8 mouse cellular contexts compared by ENCODE assay signal in the genomic region with DNA sequence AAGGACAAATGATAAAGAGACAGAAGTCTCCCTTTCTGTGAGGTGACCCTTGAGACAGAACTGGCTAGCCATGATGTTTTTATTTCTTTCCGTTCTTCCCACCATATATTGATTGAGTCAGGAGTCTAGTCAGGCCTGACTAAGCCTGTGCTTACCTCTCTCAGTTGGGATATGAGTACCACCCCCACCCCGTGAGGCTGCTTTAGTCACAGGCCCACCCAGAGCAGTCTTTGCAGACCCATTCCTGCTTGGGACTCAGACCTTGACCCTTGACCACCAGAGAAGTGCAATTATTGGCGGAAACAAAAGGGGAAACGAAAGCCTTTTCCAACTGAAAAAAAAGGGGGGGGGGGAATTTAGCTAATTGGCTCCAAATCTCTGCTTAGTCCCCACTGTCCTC. TPM values are rescaled to one million over a fixed set of nuclear protein-coding genes. Genes with fewer than 3 reads are reported as not detected.
DNase-seq lines count a peak whose midpoint lies in the region; ATAC-seq and TF ChIP-seq lines count a peak whose summit lies in the region.
"Had no signal": no experiment of that assay in that cellular context is flagged by ENCODE, and none has a peak within 500 bp of the region (broad histone marks: within the 10 kb centered on the region; RNA-seq: fewer than 3 reads in every experiment).

No protein-coding gene starts in this region.

- H3K9me3 ChIP-seq in embryonic facial prominence, embryonic 14.5 days (ENCODE audit: control insufficient read depth, low read length) = no peaks in the 10 kb centered on the region
- no peaks in the 10 kb centered on the region for H3K9me3 ChIP-seq in intestine, embryonic 16.5 days (ENCODE audit: control insufficient read depth, low read length)

- H3K9ac ChIP-seq in embryonic facial prominence, embryonic 14.5 days (ENCODE audit: low read depth, low read length) = no peak overlapping the region
- H3K9ac ChIP-seq in intestine, embryonic 16.5 days (ENCODE audit: low read depth, low read length) = no peak overlapping the region

- H3K36me3 ChIP-seq in embryonic facial prominence, embryonic 14.5 days (ENCODE audit: control insufficient read depth, insufficient read depth, low read length) = no peaks in the 10 kb centered on the region
- H3K36me3 ChIP-seq in intestine, embryonic 16.5 days (ENCODE audit: control insufficient read depth, insufficient read depth, low read length) = no peaks in the 10 kb centered on the region

- DNase-seq in layer of hippocampus, postnatal 10 days (ENCODE audit: low spot score in 2 of 2) = peak; percentile 16 to 26
- no peak for DNase-seq in layer of hippocampus, adult 11-12 months (ENCODE audit: low spot score)
- no peak for DNase-seq in embryonic facial prominence, embryonic 14.5 days (ENCODE audit: low spot score)
- no peak for DNase-seq in kidney, adult 8-10 months
- no peak for DNase-seq in adipocyte (ENCODE audit: low spot score)

- no peak for ATAC-seq in embryonic facial prominence, embryonic 14.5 days (ENCODE audit: low read depth)
- no peak for ATAC-seq in intestine, embryonic 16.5 days
- ATAC-seq: Patski had no signal

- no peak for TF ChIP-seq POLR2A in olfactory bulb, adult 2 months (IDR thresholded peaks at IDR 0.05; ENCODE audit: insufficient read depth, low read depth, low read length)

- peak overlapping the region; percentile 34 for H3K4me3 ChIP-seq in embryonic facial prominence, embryonic 14.5 days (ENCODE audit: low read depth, low read length)
- H3K4me3 ChIP-seq in intestine, embryonic 16.5 days (ENCODE audit: low read length) = no peak overlapping the region; the same call in 1 of the 2 replicates
- peak overlapping the region; percentile 57 for H3K4me3 ChIP-seq in olfactory bulb, adult 2 months (ENCODE audit: insufficient read depth, low read depth, low read length)

- peak overlapping the region; percentile 53 for H3K4me2 ChIP-seq in embryonic facial prominence, embryonic 14.5 days (ENCODE audit: low read depth, low read length)
- H3K4me2 ChIP-seq in intestine, embryonic 16.5 days (ENCODE audit: low read depth, low read length) = peak overlapping the region; percentile 52

- 0 out of 2 replicates have a peak, but pooled peaks cover 8% of the 10 kb centered on the region for H3K4me1 ChIP-seq in embryonic facial prominence, embryonic 14.5 days (ENCODE audit: control insufficient read depth, insufficient read depth, low read length)
- peaks cover 27% of the 10 kb centered on the region for H3K4me1 ChIP-seq in intestine, embryonic 16.5 days (ENCODE audit: control insufficient read depth, insufficient read depth, low read length)
- peaks cover 28% of the 10 kb centered on the region for H3K4me1 ChIP-seq in olfactory bulb, adult 2 months (ENCODE audit: control insufficient read depth, insufficient read depth, low read length)

- H3K27ac ChIP-seq in embryonic facial prominence, embryonic 14.5 days (replicated peaks; ENCODE audit: low read depth, low read length) = no peak overlapping the region
- no peak overlapping the region for H3K27ac ChIP-seq in intestine, embryonic 16.5 days (ENCODE audit: low read length)
- 0 out of 2 replicates have a peak overlapping the region, but pooled peaks have one; percentile 12 for H3K27ac ChIP-seq in olfactory bulb, adult 2 months (ENCODE audit: insufficient read depth, low read depth, low read length)

- WGBS in embryonic facial prominence, embryonic 14.5 days = 8% methylated on average over 4 of the region's 4 CpGs
- 7% methylated on average over 4 of the region's 4 CpGs for WGBS in intestine, embryonic 16.5 days
- WGBS in olfactory bulb, adult 2 months = 12% methylated on average over 4 of the region's 4 CpGs

- no peak for TF ChIP-seq CTCF in olfactory bulb, adult 2 months (IDR thresholded peaks at IDR 0.05; ENCODE audit: insufficient read depth, low read depth, low read length)

- peaks cover 80% of the 10 kb centered on the region for H3K27me3 ChIP-seq in embryonic facial prominence, embryonic 14.5 days (replicated peaks; ENCODE audit: control insufficient read depth, insufficient read depth, low read length)
- peaks cover 65% of the 10 kb centered on the region for H3K27me3 ChIP-seq in intestine, embryonic 16.5 days (replicated peaks; ENCODE audit: control insufficient read depth, insufficient read depth, low read length)

RNA-seq across cellular contexts. Expression of a gene that starts 2.9 kb away (rescaled TPM):
- 100 to 1,000 TPM; 286 to 311 TPM for total RNA-seq in layer of hippocampus, postnatal 10 days (2021)
- 0.60 and 0.79 TPM in 2 replicates for polyA plus RNA-seq in embryonic facial prominence, embryonic 14.5 days (2014; fragmentation: Nextera tagmentation; extraction: Ambion mirVana)
- polyA plus RNA-seq in intestine, embryonic 16.5 days (2015; fragmentation: Nextera tagmentation; extraction: Ambion mirVana) = 0.07 and 0.18 TPM in 2 replicates
- not detected in 2 replicates for polyA plus RNA-seq in olfactory bulb, adult 2 months (2012; ENCODE audit: insufficient read depth, insufficient read length, low replicate concordance, missing spikeins)
- polyA plus RNA-seq: Patski had no signal

RNA-seq across cellular contexts. Expression of a gene that starts 27.5 kb away (rescaled TPM):
- total RNA-seq in layer of hippocampus, postnatal 10 days (2021) = not detected
- polyA plus RNA-seq in embryonic facial prominence, embryonic 14.5 days (2014; fragmentation: Nextera tagmentation; extraction: Ambion mirVana) = not detected in 2 replicates
- polyA plus RNA-seq in intestine, embryonic 16.5 days (2015; fragmentation: Nextera tagmentation; extraction: Ambion mirVana) = 0.95 and 1.5 TPM in 2 replicates
- not detected in 2 replicates for polyA plus RNA-seq in olfactory bulb, adult 2 months (2012; ENCODE audit: insufficient read depth, insufficient read length, low replicate concordance, missing spikeins)
- polyA plus RNA-seq: Patski had no signal

RNA-seq across cellular contexts. Expression of a gene that starts 35.3 kb away (rescaled TPM):
- under 1 TPM in 1 of 2 experiments, not detected in 1; 0.53 TPM for total RNA-seq in layer of hippocampus, postnatal 10 days (2021)
- polyA plus RNA-seq in embryonic facial prominence, embryonic 14.5 days (2014; fragmentation: Nextera tagmentation; extraction: Ambion mirVana) = not detected in 2 replicates
- 1.5 and 2.4 TPM in 2 replicates for polyA plus RNA-seq in intestine, embryonic 16.5 days (2015; fragmentation: Nextera tagmentation; extraction: Ambion mirVana)
- not detected in 2 replicates for polyA plus RNA-seq in olfactory bulb, adult 2 months (2012; ENCODE audit: insufficient read depth, insufficient read length, low replicate concordance, missing spikeins)
- polyA plus RNA-seq: Patski had no signal

Comparison
In these comparisons a context has a peak if more than half of its experiments do, and no peak if none do; other contexts are left out.
1. DNase-seq: peak in layer of hippocampus, postnatal 10 days (2 of 2); none in layer of hippocampus, adult 11-12 months (single experiment), embryonic facial prominence, embryonic 14.5 days (single experiment), kidney, adult 8-10 months (0 of 2) and adipocyte (single experiment).